Mouse (Mus musculus) cerebellum, postnatal 4 days (tissue): ENCODE results near the gene Gigyf2.
A peak's percentile ranks its signal among the peaks of the same experiment; 100 is the strongest.

Experiments
- DNase-seq, 2 experiments: peaks; one replicate each; pipeline ENCODE4 v3.0.0; 2022; ENCODE audit warnings: low spot score in 2 of 2, mixed read lengths in 1 of 2

The Gigyf2 gene

GRCm38 (mm10) chr1:87316672-87317071 lies 10.1 kb upstream of the Gigyf2 start:
- DNase-seq = peak; percentile 44 to 71

- DNase-seq = no peak
These were observed 5.7 kb upstream of the Gigyf2 start for GRCm38 (mm10) chr1:87321071-87321470.

- no peak for DNase-seq
These were observed 4.0 kb upstream of the Gigyf2 start for GRCm38 (mm10) chr1:87322778-87323177.

- DNase-seq = no peak
These were observed 2.1 kb upstream of the Gigyf2 start for GRCm38 (mm10) chr1:87324649-87325048.

GRCm38 (mm10) chr1:87327165-87327861 lies 515 bp downstream of the Gigyf2 start:
- peak in 1 of 2 experiments; percentile 61 for DNase-seq

GRCm38 (mm10) chr1:87331774-87332173 lies 5.0 kb downstream of the Gigyf2 start:
- no peak for DNase-seq

- no peak for DNase-seq
These were observed 23.8 kb downstream of the Gigyf2 start for GRCm38 (mm10) chr1:87350576-87350975.

- no peak for DNase-seq
These were observed 33.5 kb downstream of the Gigyf2 start for GRCm38 (mm10) chr1:87360276-87360675.

GRCm38 (mm10) chr1:87378024-87378560 lies 51.3 kb downstream of the Gigyf2 start:
- DNase-seq = no peak

GRCm38 (mm10) chr1:87379919-87380318 lies 53.1 kb downstream of the Gigyf2 start:
- no peak for DNase-seq

GRCm38 (mm10) chr1:87381152-87381551 lies 54.4 kb downstream of the Gigyf2 start:
- DNase-seq = no peak

- no peak for DNase-seq
These were observed 59.8 kb downstream of the Gigyf2 start for GRCm38 (mm10) chr1:87386436-87387092.

- no peak for DNase-seq
These were observed 66.8 kb downstream of the Gigyf2 start for GRCm38 (mm10) chr1:87393444-87394195.

GRCm38 (mm10) chr1:87394594-87394993 lies 67.8 kb downstream of the Gigyf2 start, which contains the start of gene Kcnj13:
Gene Kcnj13 (minus strand): TSS chr1:87394729.
- DNase-seq = no peak

- DNase-seq = no peak
These were observed 70.3 kb downstream of the Gigyf2 start for GRCm38 (mm10) chr1:87396923-87397586.

- DNase-seq = no peak
These were observed 77.9 kb downstream of the Gigyf2 start for GRCm38 (mm10) chr1:87404710-87405109.

- DNase-seq = no peak
These were observed 79.2 kb downstream of the Gigyf2 start for GRCm38 (mm10) chr1:87406012-87406411.

GRCm38 (mm10) chr1:87409380-87409779 lies 82.6 kb downstream of the Gigyf2 start:
- DNase-seq = no peak

- DNase-seq = no peak
These were observed 91.9 kb downstream of the Gigyf2 start for GRCm38 (mm10) chr1:87418733-87419132.

GRCm38 (mm10) chr1:87435125-87435524 lies 108.3 kb downstream of the Gigyf2 start:
- no peak for DNase-seq

- no peak for DNase-seq
These were observed 109.8 kb downstream of the Gigyf2 start for GRCm38 (mm10) chr1:87436583-87436982.
